Mouse (Mus musculus) CH12.LX (cell line): ENCODE results near the gene Il18.

Experiments used
- CTCF ChIP-seq, 2 experiments: IDR thresholded peaks in 1 of 2; conservative IDR thresholded peaks in 1 of 2; 2 replicates each; pipeline ENCODE4 v1.5.1; 2011 to 2012; ENCODE audit warnings: low read depth in 2 of 2, low read length in 2 of 2, improper control_type of control experiment in 1 of 2, inconsistent platforms in 1 of 2, mild to moderate bottlenecking in 1 of 2, moderate library complexity in 1 of 2
- EP300 ChIP-seq: IDR thresholded peaks from 2 replicates; pipeline ENCODE4 v1.6.1; 2011; ENCODE audit warnings: low read length, improper control_type of control experiment
- ETS1 ChIP-seq: conservative IDR thresholded peaks from 2 replicates; pipeline ENCODE4 v1.6.1; 2012; ENCODE audit warnings: low read depth, mild to moderate bottlenecking, inconsistent platforms, low read length, improper control_type of control experiment, moderate library complexity
- JUND ChIP-seq: conservative IDR thresholded peaks from 2 replicates; pipeline ENCODE4 v1.6.1; 2011; ENCODE audit warnings: low read depth, low read length, improper control_type of control experiment
- MAX ChIP-seq: IDR thresholded peaks from 2 replicates; pipeline ENCODE4 v1.6.1; 2011; ENCODE audit warnings: low read length, improper control_type of control experiment
- POLR2A ChIP-seq: IDR thresholded peaks from 2 replicates; pipeline ENCODE4 v1.6.1; 2011; ENCODE audit warnings: low read depth, mild to moderate bottlenecking, improper control_type of control experiment, low read length
- ZC3H11A ChIP-seq: IDR thresholded peaks from 2 replicates; pipeline ENCODE4 v1.6.1; 2012; ENCODE audit warnings: low read depth, mild to moderate bottlenecking, inconsistent platforms, low read length, improper control_type of control experiment

GRCm38 (mm10) chr9:50553547-50553946 lies 1.1 kb upstream of the Il18 start:
- TF ChIP-seq ETS1 (peak; percentile 91), MAX (no peak), EP300 (peak; percentile 81), JUND (peak; percentile 42; the same call in 1 of the 2 replicates), POLR2A (peak; percentile 34; the same call in 1 of the 2 replicates), CTCF (conservative IDR thresholded peaks at IDR 0.05 in 1 of 2, IDR thresholded peaks at IDR 0.05 in 1 of 2; ENCODE audit: low read depth in 2 of 2, low read length in 2 of 2) (no peak), ZC3H11A (no peak)
